Mouse (Mus musculus) liver, adult 2 months (tissue): ENCODE measurements around the gene Hs6st3.

ENCODE experiments used
- CTCF ChIP-seq: fragments of 200-500 bp; IDR thresholded peaks from 2 replicates; pipeline ENCODE4 v1.5.1; 2011; ENCODE audit warnings: low read depth, low read length, control low read depth
- POLR2A ChIP-seq: fragments of 200-500 bp; IDR thresholded peaks from 2 replicates; pipeline ENCODE4 v1.6.1; 2011; ENCODE audit warnings: low read length, control low read depth; ENCODE audit not compliant: insufficient read depth; ENCODE audit errors: extremely low read depth

GRCm38 (mm10) chr14:119737408-119737961 is 599.3 kb downstream of the Hs6st3 start:
- TF ChIP-seq CTCF (no peak), POLR2A (no peak)
